Mouse (Mus musculus) liver, postnatal 0 days (tissue): ENCODE results near the gene Lkaaear1. TPM values are rescaled to one million over a fixed set of nuclear protein-coding genes. Genes with fewer than 3 reads are reported as not detected.

Experiments
- ATAC-seq: fragments of 200-750 bp; cut with Nextera tagmentation; 2 replicates; pipeline ENCODE4 v1.8.0; 2017; ENCODE audit warnings: mild to moderate bottlenecking, moderate library complexity
- DNase-seq: peaks from one replicate; pipeline ENCODE4 v3.0.0-alpha.2; 2016
- H3K27ac ChIP-seq: fragments of 300-500 bp; sonication (generic); 2 replicates; pipeline ENCODE4 v1.5.1; 2014; ENCODE audit warnings: antibody characterized with exemption, moderate library complexity, mild to moderate bottlenecking, low read depth
- H3K27me3 ChIP-seq: fragments of 300-500 bp; sonication (generic); 2 replicates; pipeline ENCODE4 v1.6.1; 2014; ENCODE audit warnings: low read length, control low read depth, mixed read lengths; ENCODE audit not compliant: insufficient read depth
- H3K36me3 ChIP-seq: fragments of 300-500 bp; sonication (generic); replicated peaks from 2 replicates; pipeline ENCODE4 v1.6.1; 2014; ENCODE audit warnings: mild to moderate bottlenecking, control low read depth, low read length, moderate library complexity, mixed read lengths; ENCODE audit not compliant: insufficient read depth
- H3K4me1 ChIP-seq: fragments of 300-500 bp; sonication (generic); 2 replicates; pipeline ENCODE4 v1.6.1; 2014; ENCODE audit warnings: antibody characterized with exemption, mild to moderate bottlenecking, control low read depth; ENCODE audit not compliant: insufficient read depth
- H3K4me2 ChIP-seq: fragments of 300-500 bp; sonication (generic); 2 replicates; pipeline ENCODE4 v1.6.1; 2014; ENCODE audit warnings: low read depth, mild to moderate bottlenecking, low read length, moderate library complexity, mixed read lengths
- H3K4me3 ChIP-seq: fragments of 300-500 bp; sonication (generic); 2 replicates; pipeline ENCODE4 v1.5.1; 2014; ENCODE audit warnings: low read depth, low read length
- H3K9ac ChIP-seq: fragments of 300-500 bp; sonication (generic); replicated peaks from 2 replicates; pipeline ENCODE4 v1.6.1; 2014; ENCODE audit warnings: mild to moderate bottlenecking, moderate library complexity
- H3K9me3 ChIP-seq: fragments of 300-500 bp; sonication (generic); 2 replicates; pipeline ENCODE4 v1.6.1; 2016; ENCODE audit warnings: mild to moderate bottlenecking, control low read depth, low read length, mixed read lengths
- CTCF ChIP-seq: sonication (generic); IDR thresholded peaks from 2 replicates; pipeline ENCODE4 v1.5.1; 2016; ENCODE audit warnings: antibody characterized with exemption, low read depth
- EP300 ChIP-seq: IDR thresholded peaks from 2 replicates; pipeline ENCODE4 v1.6.1; 2016; ENCODE audit warnings: antibody characterized with exemption, low read depth, mild to moderate bottlenecking
- WGBS: fragments of 180-500 bp; shearing (Covaris S2); extraction: QIAGEN DNeasy Blood & Tissue Kit; methylation state at CpG from one replicate; pipeline ENCODE4 v1.1.7; 2014; ENCODE audit not compliant: insufficient replicate concordance; 5-methylcytosine and 5-hydroxymethylcytosine counted together
- polyA plus RNA-seq: library from polyadenylated mRNA; unstranded; fragments of >200 nt; fragmentation: Nextera tagmentation; extraction: Ambion mirVana; gene quantifications from 2 replicates; pipeline ENCODE4 v1.2.1, GENCODE M21; 2015

Gene Lkaaear1
- polyA plus RNA-seq, 1 experiment from 2014 or later = not detected

DNA sequence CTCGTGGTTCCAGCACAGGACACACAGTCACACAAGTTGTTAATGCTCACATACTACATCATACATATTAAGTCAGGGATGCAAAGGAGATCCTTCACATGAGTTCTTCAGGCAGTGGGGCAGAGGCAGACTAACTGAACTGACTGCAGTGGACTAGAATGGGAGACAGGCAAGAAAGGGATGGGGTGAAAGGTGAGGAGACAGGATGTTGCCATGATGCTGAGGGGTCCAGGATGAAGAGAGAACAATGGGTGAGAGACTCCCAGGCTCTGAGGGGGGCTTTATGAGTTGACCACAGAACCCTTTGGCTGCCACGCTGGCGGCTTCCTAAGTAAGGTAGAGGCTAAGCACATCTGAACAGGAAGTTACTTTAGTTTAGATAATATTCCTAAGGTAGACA, 3.7 kb downstream of the Lkaaear1 start:
- H3K4me3 ChIP-seq = no peak overlapping the region
- peaks cover 9% of the 10 kb centered on the region; the same call in 1 of the 2 replicates for H3K4me1 ChIP-seq
- H3K9ac ChIP-seq = no peak overlapping the region
- no peak overlapping the region for H3K27ac ChIP-seq
- H3K36me3 ChIP-seq = no peaks in the 10 kb centered on the region
- WGBS = 69% methylated on average over 3 of the region's 3 CpGs
- TF ChIP-seq CTCF (no peak), EP300 (no peak)
- H3K9me3 ChIP-seq = no peaks in the 10 kb centered on the region
- H3K27me3 ChIP-seq = no peaks in the 10 kb centered on the region
- H3K4me2 ChIP-seq = no peak overlapping the region
- DNase-seq (no peak), ATAC-seq (no peak)

DNA sequence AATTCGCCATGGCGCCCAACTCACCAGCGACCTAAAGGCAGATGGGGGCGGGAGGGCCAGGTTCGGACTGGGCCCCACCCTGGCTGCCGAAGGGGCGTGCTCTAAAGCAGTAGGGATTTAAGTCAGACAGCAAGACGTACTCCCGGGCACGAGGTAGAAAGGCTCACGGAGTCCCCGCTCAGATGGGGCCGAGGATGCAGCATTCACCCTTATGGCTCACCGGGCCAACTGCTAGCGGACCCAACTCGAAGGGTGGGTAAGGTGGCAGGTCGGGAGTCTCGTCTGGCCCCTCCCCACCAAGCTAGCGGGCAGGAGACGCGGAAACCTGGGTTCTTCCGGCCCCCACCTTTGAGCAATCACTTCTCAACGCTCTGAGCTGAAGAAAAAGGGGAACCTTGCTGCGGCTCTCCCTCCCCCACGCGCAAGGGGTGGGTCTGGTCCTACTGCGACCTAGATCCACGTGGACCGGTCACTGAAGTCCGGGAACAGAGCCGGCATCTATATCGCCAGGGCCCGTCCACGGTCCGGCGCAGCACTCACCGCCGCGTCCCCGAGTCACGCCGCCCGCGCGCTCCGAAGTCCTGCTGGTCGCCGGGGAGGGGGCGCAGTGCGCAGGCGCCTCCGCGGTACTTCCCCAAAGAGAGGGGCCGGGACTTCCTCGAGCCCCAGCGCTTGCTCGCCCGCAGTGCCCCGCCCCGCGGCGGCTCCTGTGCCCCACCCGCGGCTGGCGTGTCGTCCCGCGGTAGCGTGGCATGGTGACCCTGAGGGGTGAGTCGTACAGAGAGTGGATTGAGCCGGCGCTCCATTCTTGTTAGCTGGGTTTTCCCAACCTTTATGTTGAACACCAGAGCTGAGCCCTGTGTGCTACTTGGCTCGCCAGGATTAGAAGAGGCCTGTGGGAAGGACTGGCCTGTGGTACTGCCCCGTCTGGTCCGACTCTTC, 4.6 kb downstream of the Lkaaear1 start, which contains the start of gene Rgs19:
Rgs19 (minus strand) TSS at position 639 of the 942 bp plus-strand sequence.
- DNase-seq (peak; percentile 78), ATAC-seq (peak; percentile 75)
- Histone ChIP-seq H3K4me1 (peaks cover 9% of the 10 kb centered on the region; the same call in 1 of the 2 replicates), H3K4me2 (peak within 1 kb of the TSS; percentile 91), H3K9me3 (no peaks in the 10 kb centered on the region), H3K36me3 (no peaks in the 10 kb centered on the region), H3K27ac (peak within 1 kb of the TSS; percentile 78), H3K27me3 (no peaks in the 10 kb centered on the region), H3K4me3 (peak within 1 kb of the TSS; percentile 58), H3K9ac (peak within 1 kb of the TSS; percentile 70)
- TF ChIP-seq EP300 (no peak), CTCF (no peak)
- WGBS = under 1% methylated on average over 65 of the region's 75 CpGs

DNA sequence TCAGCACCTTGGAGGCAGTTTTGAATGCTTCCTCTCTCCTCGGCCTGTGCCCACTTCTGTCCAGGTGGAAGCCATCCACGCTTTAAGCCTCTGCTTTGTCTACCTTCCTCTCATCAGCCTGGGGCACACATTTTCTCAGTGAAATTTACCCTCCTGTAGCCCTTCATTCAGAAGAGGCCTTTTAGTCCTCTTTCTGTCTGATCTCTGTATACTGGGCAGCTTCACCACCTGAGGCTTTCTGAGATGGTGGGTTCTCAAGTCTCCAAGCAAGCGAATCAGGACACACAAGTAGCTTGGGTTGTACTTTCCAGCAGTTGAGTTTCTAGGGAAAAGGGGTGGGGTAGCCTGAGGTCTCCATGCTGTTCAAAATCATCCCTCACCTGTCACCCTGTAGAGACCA, 5.9 kb downstream of the Lkaaear1 start:
- whole genome bisulfite sequencing = 56% methylated on average over 3 of the region's 3 CpGs
- H3K9ac ChIP-seq = peak overlapping the region; percentile 70; the same call in 1 of the 2 replicates
- DNase-seq (no peak), ATAC-seq (no peak)
- no peak for TF ChIP-seq CTCF
- no peak for TF ChIP-seq EP300
- peak overlapping the region; percentile 58 for H3K4me3 ChIP-seq
- peaks cover 9% of the 10 kb centered on the region; the same call in 1 of the 2 replicates for H3K4me1 ChIP-seq
- peak overlapping the region; percentile 78 for H3K27ac ChIP-seq
- H3K9me3 ChIP-seq = no peaks in the 10 kb centered on the region
- H3K4me2 ChIP-seq = peak overlapping the region; percentile 91
- peaks cover 9% of the 10 kb centered on the region for H3K36me3 ChIP-seq
- no peaks in the 10 kb centered on the region for H3K27me3 ChIP-seq

DNA sequence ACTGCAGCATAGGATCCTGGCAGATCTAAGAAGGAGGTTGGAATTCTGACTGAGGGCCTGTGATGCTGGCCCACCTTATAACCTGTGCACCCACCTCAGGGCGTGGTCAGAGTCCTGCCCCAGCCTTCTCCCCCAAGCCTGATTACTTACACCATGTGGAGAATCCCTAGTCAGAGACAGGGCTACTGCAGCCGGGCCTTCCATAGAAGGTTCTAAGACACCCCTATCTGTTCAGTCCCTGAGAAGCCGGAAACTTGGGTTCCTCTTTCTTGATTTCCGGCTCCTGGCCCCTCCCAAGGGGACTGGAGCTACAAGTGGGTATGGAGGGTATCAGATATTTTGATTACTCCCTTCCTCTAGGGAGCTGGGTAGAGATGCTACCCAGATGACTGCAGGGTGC, 6.7 kb downstream of the Lkaaear1 start:
- Histone ChIP-seq H3K27ac (peak overlapping the region; percentile 78), H3K4me2 (peak overlapping the region; percentile 91), H3K27me3 (no peaks in the 10 kb centered on the region), H3K4me3 (peak overlapping the region; percentile 58), H3K4me1 (peaks cover 9% of the 10 kb centered on the region; the same call in 1 of the 2 replicates), H3K9ac (peak overlapping the region; percentile 50), H3K9me3 (no peaks in the 10 kb centered on the region), H3K36me3 (peaks cover 13% of the 10 kb centered on the region)
- TF ChIP-seq EP300 = no peak
- TF ChIP-seq CTCF = no peak
- DNase-seq (no peak), ATAC-seq (0 out of 2 replicates have a peak, but pooled peaks have one; percentile 11)
- 44% methylated on average over 4 of the region's 4 CpGs for WGBS

DNA sequence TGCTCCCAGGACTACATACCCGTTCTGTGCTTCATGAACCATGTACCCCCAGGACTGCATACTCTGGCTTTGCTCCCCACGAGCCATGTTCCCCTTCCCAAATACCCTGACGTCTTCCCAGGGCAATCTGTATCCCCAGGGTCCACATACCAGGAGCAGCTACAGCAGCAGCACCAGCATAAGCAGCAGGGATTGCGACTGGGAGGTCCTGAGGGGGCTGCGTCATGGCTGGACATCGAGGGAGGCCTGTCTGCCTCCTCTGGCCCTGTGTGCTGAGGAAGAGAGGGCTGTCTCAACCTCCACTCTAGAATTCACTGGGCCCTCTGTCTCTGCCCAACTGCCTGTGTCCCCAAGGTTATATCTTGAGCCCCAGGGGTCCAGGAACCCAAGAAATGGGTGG, 7.2 kb downstream of the Lkaaear1 start:
- no peaks in the 10 kb centered on the region for H3K27me3 ChIP-seq
- 57% methylated on average over 6 of the region's 6 CpGs for WGBS
- H3K9ac ChIP-seq = peak overlapping the region; percentile 50
- no peaks in the 10 kb centered on the region for H3K9me3 ChIP-seq
- peaks cover 15% of the 10 kb centered on the region for H3K36me3 ChIP-seq
- H3K27ac ChIP-seq = peak overlapping the region; percentile 78
- H3K4me2 ChIP-seq = peak overlapping the region; percentile 91
- TF ChIP-seq EP300 (no peak), CTCF (no peak)
- peak overlapping the region; percentile 58 for H3K4me3 ChIP-seq
- DNase-seq = no peak
- ATAC-seq = no peak
- H3K4me1 ChIP-seq = peaks cover 9% of the 10 kb centered on the region; the same call in 1 of the 2 replicates

DNA sequence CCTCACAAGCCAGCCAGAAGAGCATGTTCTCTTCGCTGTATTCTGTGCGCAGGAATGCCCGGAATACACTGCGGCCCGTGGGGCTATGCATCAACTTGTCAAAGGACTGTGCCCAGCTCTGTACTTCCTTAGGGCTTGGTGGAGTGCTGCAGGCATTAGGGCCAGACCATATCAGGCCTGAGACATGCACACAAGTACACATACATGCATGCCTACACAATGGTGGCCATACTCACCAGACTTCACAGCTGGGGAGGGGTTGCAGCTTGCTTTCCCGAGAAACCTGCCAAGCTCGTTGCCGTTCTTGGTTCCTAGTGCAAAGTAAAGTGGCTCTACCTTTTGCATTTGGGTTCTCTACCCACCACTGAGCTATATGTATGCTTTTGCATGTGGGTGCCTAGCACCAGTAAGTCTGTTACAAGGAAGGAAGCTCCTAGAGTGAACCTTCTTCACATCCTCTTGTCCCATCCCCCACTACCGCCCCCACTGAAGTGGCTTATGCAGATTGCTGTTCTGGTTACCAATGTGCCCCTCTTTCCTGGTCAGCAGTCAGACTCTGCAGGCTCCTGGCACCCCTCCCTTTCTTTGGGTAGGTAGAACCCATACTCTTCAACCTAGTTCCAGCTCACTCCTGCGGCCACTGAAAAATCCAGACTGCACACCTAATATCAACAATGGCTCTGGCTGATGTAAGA, 8.6 kb downstream of the Lkaaear1 start:
- H3K36me3 ChIP-seq = peaks cover 15% of the 10 kb centered on the region
- H3K9me3 ChIP-seq = no peaks in the 10 kb centered on the region
- no peaks in the 10 kb centered on the region for H3K27me3 ChIP-seq
- H3K4me2 ChIP-seq = no peak overlapping the region
- no peak overlapping the region for H3K9ac ChIP-seq
- no peak overlapping the region for H3K27ac ChIP-seq
- ATAC-seq (no peak), DNase-seq (no peak)
- 85% methylated on average over 10 of the region's 10 CpGs for WGBS
- no peak overlapping the region for H3K4me3 ChIP-seq
- no peak for TF ChIP-seq EP300
- no peak for TF ChIP-seq CTCF
- H3K4me1 ChIP-seq = peaks cover 9% of the 10 kb centered on the region; the same call in 1 of the 2 replicates
